Mouse (Mus musculus) small intestine, adult 2 months (tissue): Measurements from ENCODE around the gene Slc38a11. TPM values are rescaled to one million over a fixed set of nuclear protein-coding genes. Genes with fewer than 3 reads are reported as not detected.

Experiments used
- H3K27ac ChIP-seq: fragments of 200-500 bp; 2 replicates; pipeline ENCODE4 v1.5.1; 2012; ENCODE audit warnings: low read depth, low read length, control low read depth, inconsistent platforms; ENCODE audit not compliant: insufficient read depth
- H3K27me3 ChIP-seq: fragments of 200-500 bp; 2 replicates; pipeline ENCODE4 v1.6.1; 2012; ENCODE audit warnings: mild to moderate bottlenecking, moderate library complexity, low read length, inconsistent platforms; ENCODE audit not compliant: control insufficient read depth, insufficient read depth
- H3K36me3 ChIP-seq: fragments of 200-500 bp; 2 replicates; pipeline ENCODE4 v1.6.1; 2012; ENCODE audit warnings: mild to moderate bottlenecking, low read length, control low read depth, inconsistent platforms; ENCODE audit not compliant: control insufficient read depth, insufficient read depth
- H3K4me1 ChIP-seq: fragments of 200-500 bp; 2 replicates; pipeline ENCODE4 v1.6.1; 2012; ENCODE audit warnings: low read length, inconsistent platforms, mixed read lengths; ENCODE audit not compliant: control insufficient read depth, insufficient read depth, insufficient read length
- H3K4me3 ChIP-seq: fragments of 200-500 bp; 2 replicates; pipeline ENCODE4 v1.5.1; 2012; ENCODE audit warnings: low read depth, mild to moderate bottlenecking, control low read depth, inconsistent platforms, low read length, moderate library complexity
- CTCF ChIP-seq: fragments of 200-500 bp; IDR thresholded peaks from 2 replicates; pipeline ENCODE4 v1.5.1; 2012; ENCODE audit warnings: low read depth, mild to moderate bottlenecking, control low read depth, inconsistent platforms, low read length, moderate library complexity, mixed read lengths; ENCODE audit not compliant: insufficient replicate concordance, insufficient read length; ENCODE audit errors: extremely low read depth
- POLR2A ChIP-seq: fragments of 200-500 bp; IDR thresholded peaks from 2 replicates; pipeline ENCODE4 v1.6.1; 2012; ENCODE audit warnings: low read depth, mild to moderate bottlenecking, control low read depth, inconsistent platforms, low read length, moderate library complexity
- WGBS: fragments of 180-500 bp; shearing (Covaris S2); methylation state at CpG from one replicate; pipeline ENCODE4 v1.1.7; 2018; 5-methylcytosine and 5-hydroxymethylcytosine counted together
- polyA plus RNA-seq: library from polyadenylated mRNA; depleted of rRNA; stranded (reverse); fragments of >200 nt; gene quantifications from 2 replicates; pipeline ENCODE4 v1.2.3, GENCODE M21; 2012; rRNA removed

The Slc38a11 gene
- polyA plus RNA-seq, result 0.53 TPM in 1 of 2 replicates, not detected in the other

- TF ChIP-seq POLR2A (no peak), CTCF (no peak)
- Histone ChIP-seq H3K4me3 (no peak within 1 kb of the TSS), H3K27me3 (peaks cover 3% of the 10 kb centered on the region; the same call in 1 of the 2 replicates)
Observed at GRCm38 (mm10) chr2:65363828-65364497, at the start of gene Slc38a11. Gene Slc38a11, minus strand, starts transcription at chr2:65364034.

DNA sequence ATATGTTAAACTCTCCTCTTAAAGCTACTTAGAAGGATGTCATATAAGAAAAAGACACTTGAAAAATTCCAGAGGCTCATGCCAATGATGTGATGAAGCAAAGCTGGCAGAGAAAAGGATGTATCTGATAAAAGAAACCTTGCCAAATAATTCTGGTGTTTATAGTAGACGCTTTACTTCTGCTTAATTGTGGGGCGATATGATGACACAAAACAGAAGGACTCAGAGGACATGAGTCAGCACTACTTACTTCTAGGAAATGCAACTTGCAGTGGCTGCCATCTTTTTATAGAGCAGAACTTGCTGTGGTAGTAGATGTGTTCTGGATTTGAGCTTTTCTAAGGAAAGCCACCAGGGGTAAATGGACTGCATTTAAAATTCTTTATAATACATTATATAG is 43.3 kb upstream of the Slc38a11 start:
- 58% methylated on average over 2 of the region's 2 CpGs for WGBS
- no peak overlapping the region for H3K4me3 ChIP-seq

More at GRCm38 (mm10) chr2:65363828-65364497, at the start of gene Slc38a11:
- WGBS, result 8% methylated on average over 18 of the region's 18 CpGs
- Histone ChIP-seq H3K27ac (no peak within 1 kb of the TSS), H3K36me3 (no peaks in the 10 kb centered on the region), H3K4me1 (no peaks in the 10 kb centered on the region)

GRCm38 (mm10) chr2:65405407-65405806 is 41.6 kb upstream of the Slc38a11 start:
- WGBS, result 94% methylated on average over 1 of the region's 1 CpGs
- H3K4me3 ChIP-seq, result no peak overlapping the region
- no peak overlapping the region for H3K27ac ChIP-seq
- no peaks in the 10 kb centered on the region for H3K36me3 ChIP-seq
- H3K27me3 ChIP-seq, result no peaks in the 10 kb centered on the region
- no peak for TF ChIP-seq POLR2A
- TF ChIP-seq CTCF, result no peak
- no peaks in the 10 kb centered on the region for H3K4me1 ChIP-seq

More for the DNA sequence above, 43.3 kb upstream of the Slc38a11 start:
- H3K27ac ChIP-seq, result no peak overlapping the region
- no peaks in the 10 kb centered on the region for H3K36me3 ChIP-seq
- no peaks in the 10 kb centered on the region for H3K4me1 ChIP-seq
- no peak for TF ChIP-seq POLR2A
- TF ChIP-seq CTCF, result no peak
- no peaks in the 10 kb centered on the region for H3K27me3 ChIP-seq

DNA sequence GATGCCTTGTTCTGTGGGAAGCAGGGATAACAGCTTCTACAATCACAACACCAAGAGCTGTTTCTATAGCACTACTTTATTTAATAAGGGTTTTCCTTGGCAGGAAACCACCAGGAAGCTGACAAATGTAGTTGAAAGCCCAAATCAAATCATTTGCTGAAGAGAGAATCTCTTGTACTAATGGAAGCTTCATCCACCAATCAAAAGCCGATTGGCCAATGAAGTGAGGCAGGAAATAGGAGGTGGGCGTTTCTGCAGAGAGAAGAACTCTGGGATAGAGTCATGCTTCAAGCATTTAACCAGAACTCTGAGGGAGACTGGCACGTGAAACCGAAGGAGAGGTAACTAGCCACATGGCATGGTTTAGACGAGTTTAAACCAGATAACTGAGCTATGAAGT is 38.2 kb upstream of the Slc38a11 start:
- H3K4me1 ChIP-seq, result no peaks in the 10 kb centered on the region
- H3K4me3 ChIP-seq, result no peak overlapping the region
- H3K27ac ChIP-seq, result no peak overlapping the region
- TF ChIP-seq POLR2A, result no peak
- no peak for TF ChIP-seq CTCF
- WGBS, result 75% methylated on average over 5 of the region's 5 CpGs
- no peaks in the 10 kb centered on the region for H3K36me3 ChIP-seq
- no peaks in the 10 kb centered on the region for H3K27me3 ChIP-seq

DNA sequence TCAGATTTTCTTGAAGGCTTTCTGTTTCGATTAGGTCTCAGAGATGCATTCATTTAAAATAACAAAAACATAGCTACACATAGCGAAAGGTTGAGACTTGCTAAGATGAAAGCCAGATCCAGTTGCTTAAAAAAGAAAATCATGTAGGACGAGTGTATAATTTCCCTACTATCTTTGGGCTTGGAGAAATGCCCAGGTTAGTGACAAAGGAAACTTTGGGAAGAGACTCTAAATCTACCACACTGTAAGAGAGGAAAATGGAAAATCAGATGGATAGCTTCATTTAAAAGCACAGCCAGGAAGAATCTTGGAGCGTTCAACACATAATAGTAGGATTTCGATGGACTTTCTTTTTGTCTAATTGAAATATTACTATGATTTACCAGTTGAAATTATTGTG is 36.1 kb upstream of the Slc38a11 start:
- no peak for TF ChIP-seq POLR2A
- TF ChIP-seq CTCF, result no peak
- Histone ChIP-seq H3K27ac (no peak overlapping the region), H3K27me3 (no peaks in the 10 kb centered on the region), H3K36me3 (no peaks in the 10 kb centered on the region), H3K4me3 (no peak overlapping the region), H3K4me1 (no peaks in the 10 kb centered on the region)
- 77% methylated on average over 5 of the region's 5 CpGs for WGBS

DNA sequence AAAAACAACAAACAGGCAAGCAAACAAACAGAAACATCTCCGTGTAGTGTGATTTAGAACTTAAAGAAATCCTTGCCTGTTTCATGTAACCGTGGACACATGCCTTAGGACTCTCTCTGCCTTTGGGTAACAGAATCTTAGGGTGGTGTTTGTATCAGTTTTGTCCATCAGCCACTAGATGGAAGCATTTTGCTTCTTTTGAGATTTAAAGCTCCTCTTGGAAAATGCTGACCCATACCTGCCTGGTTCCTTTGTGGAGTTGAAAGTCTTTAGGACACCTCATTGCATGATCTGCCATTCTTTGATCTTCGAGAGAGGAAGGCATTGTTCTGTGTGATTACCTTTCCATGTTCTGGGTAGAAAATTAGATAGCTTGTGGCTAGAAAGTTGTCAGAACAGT is 32.3 kb upstream of the Slc38a11 start:
- Histone ChIP-seq H3K27ac (no peak overlapping the region), H3K4me1 (no peaks in the 10 kb centered on the region), H3K4me3 (no peak overlapping the region), H3K27me3 (no peaks in the 10 kb centered on the region), H3K36me3 (no peaks in the 10 kb centered on the region)
- WGBS, result 11% methylated on average over 3 of the region's 3 CpGs
- TF ChIP-seq POLR2A (no peak), CTCF (no peak)

DNA sequence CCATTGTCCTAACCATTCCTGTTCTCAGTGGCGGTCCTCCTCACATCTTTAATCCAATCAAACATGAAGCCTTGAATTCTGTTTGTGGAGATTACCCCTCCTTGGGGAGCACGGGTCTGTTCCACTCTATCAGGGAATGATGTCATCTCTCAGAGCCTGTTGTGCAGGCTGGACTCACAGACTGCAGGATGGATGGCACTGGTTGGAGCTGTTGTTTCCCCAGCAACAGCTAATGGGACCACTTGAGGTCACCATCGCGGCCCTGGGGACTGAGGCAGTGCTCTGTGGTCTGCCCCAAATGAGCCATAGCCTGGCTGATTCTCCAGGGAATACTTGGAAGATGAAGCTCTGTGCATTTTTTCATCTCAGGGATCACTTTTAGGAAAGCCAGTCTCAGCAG is 29.2 kb upstream of the Slc38a11 start:
- no peak for TF ChIP-seq POLR2A
- no peak for TF ChIP-seq CTCF
- Histone ChIP-seq H3K4me1 (no peaks in the 10 kb centered on the region), H3K27me3 (no peaks in the 10 kb centered on the region), H3K36me3 (no peaks in the 10 kb centered on the region), H3K27ac (no peak overlapping the region), H3K4me3 (no peak overlapping the region)
- 53% methylated on average over 4 of the region's 4 CpGs for WGBS
